Mouse (Mus musculus): Measurements from ENCODE around the gene Rtf1.

Gene Rtf1

DNA sequence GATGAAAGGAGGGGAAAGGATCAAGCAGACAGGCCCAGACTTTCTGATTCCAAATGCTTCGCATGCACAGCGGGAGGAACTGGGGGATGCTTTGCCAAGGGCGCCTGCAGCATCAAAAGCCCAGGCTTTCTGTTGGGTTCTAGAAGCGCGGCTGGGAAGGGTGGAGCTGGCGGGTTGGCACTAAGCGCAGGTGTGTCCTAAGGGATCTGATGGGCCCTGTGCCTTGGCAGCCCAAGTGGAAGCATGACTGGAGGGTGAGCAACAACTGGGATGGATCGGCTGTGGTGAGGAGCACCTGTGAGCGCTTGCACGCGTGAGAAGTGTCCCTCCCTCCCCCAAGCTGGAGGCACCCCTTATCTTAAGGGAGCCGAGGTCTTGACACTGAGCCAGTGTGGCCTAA lies 62.3 kb downstream of the Rtf1 start:
- DNase-seq: no peak

DNA sequence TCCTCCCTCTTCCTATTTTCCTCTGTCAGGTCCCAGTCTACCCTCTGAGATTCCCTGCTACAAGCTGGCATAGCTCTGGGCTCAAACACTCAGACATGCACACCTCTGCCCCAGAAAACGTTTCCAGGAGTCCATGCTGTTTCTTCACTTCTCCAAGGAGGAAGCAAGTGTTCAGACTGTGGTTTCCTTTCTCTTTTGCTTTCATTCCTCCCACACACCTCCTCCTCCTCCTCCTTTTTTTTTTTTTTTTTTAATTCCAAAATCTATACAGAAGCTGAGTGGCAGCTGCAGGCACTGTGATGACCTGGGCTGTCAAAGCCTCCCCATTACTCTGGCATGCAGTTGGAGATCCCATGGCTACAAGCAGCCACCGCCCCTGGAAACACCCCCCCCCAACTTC lies 65.7 kb downstream of the Rtf1 start:
- DNase-seq: no peak

DNA sequence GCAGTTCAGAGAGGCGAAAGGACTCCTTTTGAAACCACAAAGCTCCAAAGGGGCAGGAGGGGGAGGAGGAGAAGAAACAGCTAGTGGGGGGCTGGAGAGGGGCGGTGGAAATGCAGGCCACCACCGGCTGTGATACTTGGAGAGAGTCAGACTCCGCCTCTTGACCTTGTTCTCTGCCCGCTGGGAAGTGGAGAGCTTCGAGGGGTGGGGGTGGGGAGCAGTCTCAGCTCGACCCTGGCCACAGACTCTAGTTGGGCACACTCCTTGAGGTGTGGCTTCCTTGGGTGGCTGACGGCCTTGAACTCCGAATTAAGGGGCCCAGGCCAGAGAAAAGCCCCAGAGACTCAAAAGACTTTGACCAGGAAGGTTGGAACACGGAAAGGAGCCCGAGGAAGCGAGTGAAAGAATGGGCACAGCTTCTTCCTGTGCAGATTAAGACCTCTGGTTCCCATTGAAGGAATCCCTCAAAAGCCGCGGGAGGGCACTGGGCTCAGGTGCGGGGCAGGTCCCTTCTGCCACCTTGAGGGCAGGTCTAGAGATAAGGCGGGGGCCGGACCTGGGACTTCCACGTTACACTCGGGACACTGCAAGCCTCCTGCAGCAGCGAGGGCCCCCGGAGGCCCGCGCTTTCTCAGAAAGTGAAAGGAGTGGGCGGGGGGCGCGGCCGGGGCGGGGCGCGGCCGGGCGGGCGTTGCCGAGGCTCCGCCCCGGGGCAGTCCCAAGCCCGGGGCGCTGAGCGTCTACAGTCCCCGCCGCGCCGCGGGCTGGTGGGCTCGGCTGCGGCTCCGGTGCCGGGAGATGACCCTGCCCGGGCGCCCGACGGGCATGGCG lies 66.9 kb downstream of the Rtf1 start, which contains the start of gene Itpka:
TSS of gene Itpka (plus strand) at position 757 of the 831 bp plus-strand sequence.
- no peak for DNase-seq

- no peak for DNase-seq
Observed at GRCm38 (mm10) chr2:119742461-119743175, 67.8 kb downstream of the Rtf1 start.

- no peak for DNase-seq
Observed at GRCm38 (mm10) chr2:119743176-119743807, 68.4 kb downstream of the Rtf1 start.

DNA sequence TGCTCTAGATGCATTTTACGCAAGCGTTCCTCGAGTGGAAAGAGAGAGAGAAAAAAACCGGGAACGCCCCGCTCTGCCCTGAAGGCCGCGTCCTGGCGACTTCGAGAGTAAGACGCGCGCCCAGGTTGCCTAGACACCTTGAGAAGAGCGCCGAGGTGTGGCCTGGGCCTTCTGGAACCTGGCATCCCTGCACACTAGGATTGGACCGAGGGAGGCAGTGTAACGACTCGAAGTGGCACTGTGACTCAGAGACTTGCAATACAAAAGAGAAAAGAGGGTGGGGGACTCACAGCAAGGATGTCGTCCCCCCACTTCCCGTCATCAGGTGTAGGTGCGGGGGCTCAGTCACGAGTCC lies 68.9 kb downstream of the Rtf1 start:
- no peak for DNase-seq

DNA sequence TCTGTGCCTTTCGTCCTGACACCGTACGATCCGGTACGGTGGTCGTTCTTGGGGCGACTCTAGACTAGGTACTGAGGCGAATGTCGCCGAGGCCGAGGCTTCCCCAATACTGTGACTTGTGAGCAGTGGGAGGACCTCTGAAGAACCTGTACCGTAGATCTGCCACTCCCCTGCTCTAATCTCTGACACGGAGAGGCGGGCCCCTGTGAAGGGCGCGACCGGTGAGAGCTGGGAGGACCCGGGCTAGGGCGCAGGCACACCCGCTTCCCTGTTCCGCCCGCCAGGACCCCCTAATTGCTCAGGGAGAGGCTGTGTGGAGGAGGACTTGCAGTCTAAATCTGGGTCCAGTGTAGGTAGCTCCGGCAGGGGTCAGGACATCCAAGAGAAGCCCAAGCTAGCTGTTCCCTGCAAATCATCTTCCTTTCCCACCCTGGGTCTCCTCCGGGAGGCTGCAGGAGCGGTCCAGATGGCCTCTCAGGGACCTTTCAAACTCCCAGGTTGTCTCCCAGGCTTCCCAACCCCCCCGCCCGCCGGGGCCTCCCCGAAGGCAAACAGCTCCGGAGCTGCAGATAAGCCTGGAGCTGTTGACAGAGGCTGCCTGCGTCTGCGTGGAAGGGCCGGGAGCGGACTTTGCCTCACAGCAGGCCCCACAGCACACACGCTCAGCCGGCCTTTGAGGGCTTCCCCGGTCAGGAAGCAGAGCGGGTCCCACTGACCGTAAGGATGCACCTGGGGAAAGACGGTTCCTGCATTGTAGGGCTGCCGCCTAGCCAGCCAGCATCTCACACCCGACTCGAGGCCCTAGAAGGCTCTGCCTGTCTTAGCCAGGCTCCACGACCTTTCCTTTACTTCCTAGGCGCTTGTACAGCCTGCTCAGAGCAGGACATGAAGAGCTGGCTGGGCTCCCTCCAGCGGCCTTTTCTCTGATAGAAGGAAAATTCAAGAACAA lies 69.6 kb downstream of the Rtf1 start:
- DNase-seq: no peak

GRCm38 (mm10) chr2:119745281-119745680 lies 70.4 kb downstream of the Rtf1 start:
- DNase-seq: peak; percentile 31

DNA sequence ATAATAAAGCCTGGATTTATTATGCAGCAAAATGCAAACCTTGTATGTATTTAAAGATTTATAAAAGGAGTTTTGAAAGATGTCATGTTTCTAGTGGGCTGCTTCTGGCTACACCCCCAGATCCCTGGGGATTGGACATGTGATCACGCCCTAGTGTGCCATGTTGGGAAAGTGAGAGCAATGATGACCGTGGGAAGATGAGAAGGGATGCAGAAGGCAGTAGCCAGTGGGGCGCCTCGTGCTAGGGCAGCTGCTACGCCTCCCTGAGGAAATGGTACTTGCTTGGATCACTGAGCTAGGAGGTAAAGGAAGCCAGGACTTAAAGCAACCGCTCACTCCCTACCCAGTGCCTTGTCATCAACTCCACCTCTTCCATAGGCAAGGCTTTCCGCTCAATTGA lies 72.7 kb downstream of the Rtf1 start:
- DNase-seq: no peak

GRCm38 (mm10) chr2:119749260-119749659 lies 74.4 kb downstream of the Rtf1 start:
- DNase-seq: no peak

DNA sequence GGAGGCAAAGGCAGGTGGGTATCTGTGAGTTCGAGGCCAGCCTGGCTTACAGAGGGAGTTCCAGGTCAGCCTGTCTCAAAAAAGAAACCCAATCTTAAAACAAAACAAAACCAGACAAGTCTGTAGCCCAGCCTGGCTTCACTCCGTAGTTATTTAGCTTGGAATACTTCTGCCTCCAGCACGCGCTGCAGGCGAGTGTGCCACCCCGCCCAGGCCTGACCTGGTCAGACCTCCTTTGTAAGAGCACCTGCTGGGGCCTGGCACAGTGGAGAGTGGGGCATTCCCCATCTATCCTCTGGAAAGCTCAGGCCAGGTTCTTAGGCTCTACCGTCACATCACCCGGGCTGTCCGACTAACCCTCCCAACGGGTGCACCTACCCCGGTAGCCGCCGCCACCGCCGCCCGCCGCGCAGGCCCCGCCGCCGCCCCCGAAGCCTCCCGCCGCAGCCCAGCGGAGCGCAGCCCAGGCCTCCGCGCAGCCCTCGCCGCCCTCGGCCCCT lies 82.8 kb downstream of the Rtf1 start:
- DNase-seq: peak; percentile 33

GRCm38 (mm10) chr2:119758101-119758843 lies 83.4 kb downstream of the Rtf1 start:
- peak; percentile 33 for DNase-seq

- no peak for DNase-seq
Observed at GRCm38 (mm10) chr2:119758844-119759835, 84.3 kb downstream of the Rtf1 start.

- no peak for DNase-seq
Observed at GRCm38 (mm10) chr2:119760251-119760650, 85.4 kb downstream of the Rtf1 start, which contains the start of gene Ltk. Gene Ltk, minus strand, starts transcription at chr2:119760431.

DNA sequence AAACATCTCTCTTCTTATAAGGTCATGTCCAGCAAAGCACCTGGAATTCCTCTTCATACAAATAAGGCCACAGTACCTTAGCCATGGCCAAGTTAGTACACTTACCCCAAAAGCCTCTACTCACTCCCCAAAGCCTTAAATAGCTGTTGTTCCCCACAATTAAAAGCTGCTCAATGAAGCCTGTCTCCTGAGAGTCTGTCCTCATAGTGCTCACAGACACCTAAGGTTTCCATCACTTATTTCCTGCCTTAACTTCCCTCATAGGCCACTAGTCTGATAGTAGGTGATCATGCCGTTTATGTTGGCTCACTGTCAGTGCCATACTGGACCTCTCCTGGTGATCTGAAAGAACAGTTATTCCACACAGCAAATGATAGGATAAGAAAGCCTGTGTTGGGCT lies 87.4 kb downstream of the Rtf1 start:
- no peak for DNase-seq

GRCm38 (mm10) chr2:119763924-119764323 lies 89.1 kb downstream of the Rtf1 start:
- no peak for DNase-seq

DNA sequence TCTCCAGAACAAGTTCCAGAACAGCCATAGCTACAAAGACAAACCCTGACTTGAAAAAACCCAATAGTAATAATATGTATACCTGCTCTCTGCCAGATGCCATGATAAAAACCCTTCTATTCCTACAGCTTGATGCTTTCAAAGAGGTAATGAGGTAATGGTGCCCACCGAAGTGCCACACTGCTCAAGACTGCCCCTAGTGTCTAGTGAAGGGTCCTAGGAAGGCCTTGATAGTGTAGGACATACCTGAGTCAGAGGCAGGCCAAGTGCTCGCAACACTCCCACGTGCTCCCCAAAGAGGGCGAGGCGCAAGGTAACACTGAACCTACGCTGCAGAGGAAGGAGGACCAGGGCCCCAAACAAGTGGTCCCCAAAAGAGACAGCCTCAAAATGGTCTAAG lies 92.4 kb downstream of the Rtf1 start:
- no peak for DNase-seq
